Mouse (Mus musculus) MEL (cell line): ENCODE measurements around the gene Bdkrb2. TPM values are rescaled to one million over a fixed set of nuclear protein-coding genes. Genes with fewer than 3 reads are reported as not detected.

ENCODE experiments used
- DNase-seq: peaks from one replicate; pipeline ENCODE4 v3.0.0; 2011; ENCODE audit warnings: low read depth, low spot score
- H3K27ac ChIP-seq: 2 replicates; pipeline ENCODE4 v1.5.1; 2012; ENCODE audit warnings: low read depth, mild to moderate bottlenecking, control low read depth, low read length, moderate library complexity; ENCODE audit not compliant: control insufficient read depth
- H3K27me3 ChIP-seq, 2 experiments: fragments of 150-350 bp in 1 of 2; sonication (generic) in 1 of 2; 2 replicates each; pipeline ENCODE4 v1.6.1; 2012; ENCODE audit warnings: low read length in 2 of 2, mild to moderate bottlenecking in 2 of 2, improper control_type of control experiment in 1 of 2, moderate library complexity in 1 of 2; ENCODE audit not compliant: insufficient read depth in 2 of 2, control insufficient read depth in 1 of 2
- H3K36me3 ChIP-seq, 2 experiments: 2 replicates each; pipeline ENCODE4 v1.6.1; 2012 to 2014; ENCODE audit warnings: low read length in 2 of 2, improper control_type of control experiment in 1 of 2, inconsistent platforms in 1 of 2, mild to moderate bottlenecking in 1 of 2; ENCODE audit not compliant: insufficient read depth in 2 of 2, control insufficient read depth in 1 of 2
- H3K4me1 ChIP-seq, 2 experiments: fragments of 150-350 bp in 1 of 2; sonication (generic) in 1 of 2; 2 replicates each; pipeline ENCODE4 v1.6.1; 2012; ENCODE audit warnings: low read length in 2 of 2, improper control_type of control experiment in 1 of 2, mild to moderate bottlenecking in 1 of 2; ENCODE audit not compliant: insufficient read depth in 2 of 2, control insufficient read depth in 1 of 2
- H3K4me3 ChIP-seq, 2 experiments: fragments of 150-350 bp in 1 of 2; sonication (generic) in 1 of 2; 2 replicates each; pipeline ENCODE4 v1.5.1; 2012; ENCODE audit warnings: low read depth in 2 of 2, low read length in 2 of 2, mild to moderate bottlenecking in 2 of 2, moderate library complexity in 2 of 2, control low read depth in 1 of 2, improper control_type of control experiment in 1 of 2; ENCODE audit not compliant: control insufficient read depth in 1 of 2, insufficient read depth in 1 of 2
- H3K79me2 ChIP-seq: 2 replicates; pipeline ENCODE4 v1.6.1; 2012; ENCODE audit warnings: mild to moderate bottlenecking, low read length, moderate library complexity; ENCODE audit not compliant: control insufficient read depth, poor library complexity, insufficient read depth
- H3K9ac ChIP-seq: 2 replicates; pipeline ENCODE4 v1.6.1; 2012; ENCODE audit warnings: low read depth, mild to moderate bottlenecking, control low read depth, low read length, moderate library complexity; ENCODE audit not compliant: control insufficient read depth, poor library complexity, severe bottlenecking
- H3K9me3 ChIP-seq: fragments of 150-350 bp; sonication (generic); replicated peaks from 2 replicates; pipeline ENCODE4 v1.6.1; 2012; ENCODE audit warnings: mild to moderate bottlenecking, low read length, improper control_type of control experiment, moderate library complexity; ENCODE audit not compliant: insufficient read depth
- CHD2 ChIP-seq: IDR thresholded peaks from 2 replicates; pipeline ENCODE4 v1.6.1; 2011; ENCODE audit warnings: low read length, improper control_type of control experiment
- CTCF ChIP-seq, 3 experiments: IDR thresholded peaks in 2 of 3; conservative IDR thresholded peaks in 1 of 3; 2 replicates each; pipeline ENCODE4 v1.5.1; 2011 to 2012; ENCODE audit warnings: low read length in 3 of 3, low read depth in 2 of 3, mild to moderate bottlenecking in 2 of 3, improper control_type of control experiment in 1 of 3, inconsistent platforms in 1 of 3, mixed read lengths in 1 of 3, moderate library complexity in 1 of 3; ENCODE audit not compliant: control insufficient read depth in 1 of 3, insufficient read depth in 1 of 3, poor library complexity in 1 of 3, severe bottlenecking in 1 of 3
- E2F4 ChIP-seq: IDR thresholded peaks from 2 replicates; pipeline ENCODE4 v1.6.1; 2011; ENCODE audit warnings: low read depth, low read length, improper control_type of control experiment, borderline replicate concordance
- ELF1 ChIP-seq: IDR thresholded peaks from 2 replicates; pipeline ENCODE4 v1.6.1; 2014; ENCODE audit warnings: low read depth, mild to moderate bottlenecking, inconsistent platforms, low read length, improper control_type of control experiment, moderate library complexity
- ETS1 ChIP-seq: IDR thresholded peaks from 2 replicates; pipeline ENCODE4 v1.6.1; 2012; ENCODE audit warnings: low read depth, mild to moderate bottlenecking, inconsistent platforms, low read length, improper control_type of control experiment, moderate library complexity
- GABPA ChIP-seq: IDR thresholded peaks from 2 replicates; pipeline ENCODE4 v1.6.1; 2012; ENCODE audit warnings: low read depth, mild to moderate bottlenecking, inconsistent platforms, low read length, improper control_type of control experiment, moderate library complexity
- GATA1 ChIP-seq: IDR thresholded peaks from 2 replicates; pipeline ENCODE4 v1.6.1; 2011; ENCODE audit warnings: low read depth, low read length, improper control_type of control experiment
- HCFC1 ChIP-seq: IDR thresholded peaks from 2 replicates; pipeline ENCODE4 v1.6.1; 2012; ENCODE audit warnings: low read depth, mild to moderate bottlenecking, inconsistent platforms, low read length, improper control_type of control experiment, moderate library complexity
- JUND ChIP-seq: IDR thresholded peaks from 2 replicates; pipeline ENCODE4 v1.6.1; 2011; ENCODE audit warnings: low read depth, mild to moderate bottlenecking, improper control_type of control experiment, low read length
- KAT2A ChIP-seq: conservative IDR thresholded peaks from 2 replicates; pipeline ENCODE4 v1.6.1; 2012; ENCODE audit warnings: low read depth, low read length, improper control_type of control experiment, inconsistent platforms
- MAFK ChIP-seq: IDR thresholded peaks from 2 replicates; pipeline ENCODE4 v1.6.1; 2011; ENCODE audit warnings: low read depth, mild to moderate bottlenecking, low read length, improper control_type of control experiment, borderline replicate concordance
- MAX ChIP-seq: IDR thresholded peaks from 2 replicates; pipeline ENCODE4 v1.6.1; 2011; ENCODE audit warnings: low read length, improper control_type of control experiment
- MAZ ChIP-seq: IDR thresholded peaks from 2 replicates; pipeline ENCODE4 v1.6.1; 2012; ENCODE audit warnings: low read depth, mild to moderate bottlenecking, inconsistent platforms, low read length, improper control_type of control experiment
- MYB ChIP-seq: IDR thresholded peaks from 2 replicates; pipeline ENCODE4 v1.6.1; 2011; ENCODE audit warnings: mild to moderate bottlenecking, low read depth, low read length, improper control_type of control experiment
- MYC ChIP-seq: IDR thresholded peaks from 2 replicates; pipeline ENCODE4 v1.6.1; 2011; ENCODE audit warnings: low read depth, mild to moderate bottlenecking, low read length, improper control_type of control experiment, moderate library complexity
- NELFE ChIP-seq: IDR thresholded peaks from 2 replicates; pipeline ENCODE4 v1.6.1; 2011; ENCODE audit warnings: low read depth, low read length, improper control_type of control experiment
- NRF1 ChIP-seq: IDR thresholded peaks from 2 replicates; pipeline ENCODE4 v1.6.1; 2014; ENCODE audit warnings: low read depth, mild to moderate bottlenecking, inconsistent platforms, low read length, improper control_type of control experiment, moderate library complexity; ENCODE audit not compliant: poor library complexity, insufficient read depth, severe bottlenecking
- POLR2A ChIP-seq, 2 experiments: IDR thresholded peaks; 2 replicates each; pipeline ENCODE4 v1.6.1; 2011 to 2012; ENCODE audit warnings: low read length in 2 of 2, mild to moderate bottlenecking in 2 of 2, control low read depth in 1 of 2, improper control_type of control experiment in 1 of 2, low read depth in 1 of 2, moderate library complexity in 1 of 2; ENCODE audit not compliant: control insufficient read depth in 1 of 2, insufficient read depth in 1 of 2, poor library complexity in 1 of 2
- POLR2AphosphoS5 ChIP-seq: IDR thresholded peaks from 2 replicates; pipeline ENCODE4 v1.6.1; 2012; ENCODE audit warnings: low read depth, borderline replicate concordance, mild to moderate bottlenecking, inconsistent platforms, low read length, moderate library complexity, mixed read lengths
- RAD21 ChIP-seq: IDR thresholded peaks from 2 replicates; pipeline ENCODE4 v1.6.1; 2011; ENCODE audit warnings: mild to moderate bottlenecking, low read depth, low read length, improper control_type of control experiment
- RCOR1 ChIP-seq: IDR thresholded peaks from 2 replicates; pipeline ENCODE4 v1.6.1; 2012; ENCODE audit warnings: low read depth, mild to moderate bottlenecking, inconsistent platforms, low read length, improper control_type of control experiment
- SIN3A ChIP-seq: IDR thresholded peaks from 2 replicates; pipeline ENCODE4 v1.6.1; 2012; ENCODE audit warnings: low read length, improper control_type of control experiment, inconsistent platforms
- UBTF ChIP-seq: IDR thresholded peaks from 2 replicates; pipeline ENCODE4 v1.6.1; 2012; ENCODE audit warnings: low read depth, mild to moderate bottlenecking, inconsistent platforms, low read length, improper control_type of control experiment, moderate library complexity, borderline replicate concordance; ENCODE audit not compliant: insufficient read depth
- USF1 ChIP-seq: IDR thresholded peaks from 2 replicates; pipeline ENCODE4 v1.6.1; 2014; ENCODE audit warnings: low read depth, mild to moderate bottlenecking, inconsistent platforms, low read length, improper control_type of control experiment, moderate library complexity
- ZNF384 ChIP-seq: IDR thresholded peaks from 2 replicates; pipeline ENCODE4 v1.6.1; 2012; ENCODE audit warnings: low read depth, mild to moderate bottlenecking, inconsistent platforms, low read length, improper control_type of control experiment
- polyA plus RNA-seq, 2 experiments: library from polyadenylated mRNA; stranded (reverse) in 1 of 2; unstranded in 1 of 2; fragments of >175 nt in 1 of 2; fragments of >200 nt in 1 of 2; gene quantifications; 2 replicates each; pipeline versions ENCODE4 v1.2.1 to v1.2.4; 2012; ENCODE audit warnings: low replicate concordance in 2 of 2, low read depth in 1 of 2; ENCODE audit not compliant: insufficient read length in 2 of 2, insufficient read depth in 1 of 2, missing spikeins in 1 of 2
- total RNA-seq: library from RNA; depleted of rRNA; stranded (reverse); fragments of 300-350 nt; gene quantifications from 2 replicates; pipeline ENCODE4 v1.2.3, GENCODE M21; 2012

The Bdkrb2 gene
- total and polyA plus RNA-seq, 3 experiments, result not detected

GRCm38 (mm10) chr12:105534842-105535241 lies 28.2 kb upstream of the Bdkrb2 start:
- Histone ChIP-seq H3K4me1 (no peaks in the 10 kb centered on the region), H3K4me3 (no peak overlapping the region), H3K79me2 (no peaks in the 10 kb centered on the region), H3K36me3 (no peaks in the 10 kb centered on the region), H3K9ac (no peak overlapping the region), H3K27me3 (no peaks in the 10 kb centered on the region), H3K27ac (no peak overlapping the region), H3K9me3 (no peaks in the 10 kb centered on the region)
- TF ChIP-seq NELFE (no peak), RCOR1 (no peak), CTCF (IDR thresholded peaks at IDR 0.05 in 2 of 3, conservative IDR thresholded peaks at IDR 0.05 in 1 of 3; ENCODE audit: control insufficient read depth in 1 of 3, insufficient read depth in 1 of 3, low read depth in 2 of 3, low read length in 3 of 3, poor library complexity in 1 of 3, severe bottlenecking in 1 of 3) (no peak), KAT2A (no peak), E2F4 (no peak), ZNF384 (no peak), MYC (no peak), JUND (no peak), MYB (no peak)
- no peak for DNase-seq

DNA sequence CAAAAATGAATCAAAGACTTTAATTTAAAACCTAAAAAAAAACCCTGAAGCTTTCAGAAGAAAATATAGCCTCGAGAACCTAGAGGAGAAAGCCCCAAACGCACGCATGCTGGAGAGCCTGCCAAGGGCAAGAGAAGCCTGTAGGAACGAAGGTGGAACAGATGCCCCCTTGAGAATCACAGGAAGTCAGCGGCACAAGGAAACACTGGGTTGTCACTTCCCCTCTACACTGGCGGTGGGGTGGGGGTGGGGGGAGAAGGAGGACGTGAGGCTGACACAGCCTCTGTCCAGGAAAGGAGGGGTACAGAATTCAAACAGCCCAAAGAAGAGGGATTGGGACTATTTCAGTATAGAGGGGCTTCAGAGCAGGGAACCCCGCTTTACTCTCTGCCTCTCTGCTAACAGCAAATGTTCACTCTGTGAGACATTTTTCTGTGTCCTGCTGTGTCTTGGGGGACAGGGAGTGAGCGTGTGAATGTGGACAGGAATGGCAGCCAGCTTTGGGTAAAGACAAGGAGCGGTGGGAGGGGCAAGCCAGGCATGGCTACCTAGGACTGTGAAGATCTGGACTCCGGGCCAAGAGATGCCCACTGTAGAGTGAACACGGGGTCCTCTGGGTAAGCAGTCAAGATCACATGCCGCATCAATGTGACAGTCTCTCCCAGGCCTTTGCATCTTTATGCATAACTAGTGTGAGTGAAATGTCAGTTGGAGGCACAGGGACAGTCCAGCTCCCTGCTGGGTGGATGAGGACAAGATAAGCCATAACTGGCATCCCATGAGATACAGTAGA lies 26.9 kb upstream of the Bdkrb2 start:
- Histone ChIP-seq H3K4me1 (no peaks in the 10 kb centered on the region), H3K9ac (no peak overlapping the region), H3K4me3 (no peak overlapping the region), H3K27me3 (no peaks in the 10 kb centered on the region), H3K27ac (no peak overlapping the region)
- TF ChIP-seq SIN3A (no peak), UBTF (no peak), MAZ (no peak), NRF1 (no peak), MAX (no peak)
- TF ChIP-seq, all 39 proteins: peak for 0
- H3K9me3 ChIP-seq, result no peaks in the 10 kb centered on the region
- H3K79me2 ChIP-seq, result no peaks in the 10 kb centered on the region
- H3K36me3 ChIP-seq, result no peaks in the 10 kb centered on the region
- DNase-seq, result no peak

DNA sequence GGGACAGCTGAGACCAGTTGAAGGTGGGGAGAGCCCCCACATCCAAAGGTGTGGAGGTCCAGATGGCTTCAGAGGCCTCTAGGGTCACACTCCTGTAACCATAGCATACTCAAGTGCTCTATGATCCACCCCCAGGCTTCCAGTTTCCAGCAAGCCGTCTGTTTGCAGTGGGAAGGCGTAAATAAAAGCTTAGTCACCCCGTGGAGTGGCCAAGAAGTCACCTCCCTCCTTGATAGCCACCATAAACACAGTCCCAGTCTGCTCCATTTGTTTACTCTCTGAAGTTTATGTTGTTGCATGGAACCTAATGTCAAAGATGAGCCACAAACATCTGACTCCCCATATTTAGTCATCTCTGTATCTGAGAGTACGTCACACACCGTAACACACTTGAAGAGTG lies 25.9 kb upstream of the Bdkrb2 start:
- no peak for DNase-seq
- Histone ChIP-seq H3K27me3 (no peaks in the 10 kb centered on the region), H3K79me2 (no peaks in the 10 kb centered on the region), H3K4me3 (no peak overlapping the region), H3K36me3 (no peaks in the 10 kb centered on the region), H3K9me3 (no peaks in the 10 kb centered on the region), H3K27ac (no peak overlapping the region), H3K4me1 (no peaks in the 10 kb centered on the region), H3K9ac (no peak overlapping the region)
- TF ChIP-seq JUND, result no peak
- no peak for TF ChIP-seq HCFC1
- no peak for TF ChIP-seq GABPA
- TF ChIP-seq ELF1, result no peak
- no peak for TF ChIP-seq GATA1
- no peak for TF ChIP-seq RAD21
- no peak for TF ChIP-seq MYB
- TF ChIP-seq ETS1, result no peak
- no peak for TF ChIP-seq E2F4
- TF ChIP-seq ZNF384, result no peak
- TF ChIP-seq CHD2, result no peak
- no peak for TF ChIP-seq NELFE
- TF ChIP-seq MYC, result no peak
- no peak for TF ChIP-seq RCOR1
- no peak for TF ChIP-seq MAFK
- TF ChIP-seq POLR2A (IDR thresholded peaks at IDR 0.05; ENCODE audit: control insufficient read depth in 1 of 2, insufficient read depth in 1 of 2, low read depth in 1 of 2, low read length in 2 of 2, poor library complexity in 1 of 2), result no peak
- no peak for TF ChIP-seq POLR2AphosphoS5
- TF ChIP-seq USF1, result no peak
